Mouse (Mus musculus): ENCODE data around the gene Pa2g4.
A peak's percentile ranks its signal among the peaks of the same experiment; 100 is the strongest.

The Pa2g4 gene

GRCm38 (mm10) chr10:128535206-128535605, 30.6 kb downstream of the Pa2g4 start:
- no peaks in the 10 kb centered on the region for H3K27me3 ChIP-seq (ENCODE audit: control insufficient read depth, insufficient read depth, low read length, poor library complexity, severe bottlenecking)
- DNase-seq (ENCODE audit: low read depth, low spot score) = peak; percentile 35
- H3K36me3 ChIP-seq (ENCODE audit: control insufficient read depth, insufficient read depth, low read length, poor library complexity, severe bottlenecking) = no peaks in the 10 kb centered on the region

GRCm38 (mm10) chr10:128526366-128527356, 39.1 kb downstream of the Pa2g4 start:
- H3K36me3 ChIP-seq (ENCODE audit: control insufficient read depth, insufficient read depth, low read length, poor library complexity, severe bottlenecking) = peaks cover 4% of the 10 kb centered on the region
- no peaks in the 10 kb centered on the region for H3K27me3 ChIP-seq (ENCODE audit: control insufficient read depth, insufficient read depth, low read length, poor library complexity, severe bottlenecking)
- DNase-seq (ENCODE audit: low read depth, low spot score) = peak; percentile 46

- peaks cover 4% of the 10 kb centered on the region for H3K36me3 ChIP-seq (ENCODE audit: control insufficient read depth, insufficient read depth, low read length, poor library complexity, severe bottlenecking)
Observed at GRCm38 (mm10) chr10:128525671-128526308, 40.0 kb downstream of the Pa2g4 start, which contains the start of gene Esyt1. Gene Esyt1, minus strand, starts transcription at chr10:128525871.

GRCm38 (mm10) chr10:128524732-128525662, 40.8 kb downstream of the Pa2g4 start:
- no peaks in the 10 kb centered on the region for H3K27me3 ChIP-seq (ENCODE audit: control insufficient read depth, insufficient read depth, low read length, poor library complexity, severe bottlenecking)
- peak; percentile 82 for DNase-seq (ENCODE audit: low read depth, low spot score)
- H3K36me3 ChIP-seq (ENCODE audit: control insufficient read depth, insufficient read depth, low read length, poor library complexity, severe bottlenecking) = peaks cover 12% of the 10 kb centered on the region

More at GRCm38 (mm10) chr10:128525671-128526308, 40.0 kb downstream of the Pa2g4 start, which contains the start of gene Esyt1:
- H3K27me3 ChIP-seq (ENCODE audit: control insufficient read depth, insufficient read depth, low read length, poor library complexity, severe bottlenecking) = no peaks in the 10 kb centered on the region
- DNase-seq (ENCODE audit: low read depth, low spot score) = peak; percentile 97

- DNase-seq (ENCODE audit: low read depth, low spot score) = peak; percentile 43
- Histone ChIP-seq H3K36me3 (ENCODE audit: control insufficient read depth, insufficient read depth, low read length, poor library complexity, severe bottlenecking) (peaks cover 15% of the 10 kb centered on the region), H3K27me3 (ENCODE audit: control insufficient read depth, insufficient read depth, low read length, poor library complexity, severe bottlenecking) (no peaks in the 10 kb centered on the region)
Observed at GRCm38 (mm10) chr10:128524111-128524731, 41.6 kb downstream of the Pa2g4 start.

- Histone ChIP-seq H3K27me3 (ENCODE audit: control insufficient read depth, insufficient read depth, low read length, poor library complexity, severe bottlenecking) (no peaks in the 10 kb centered on the region), H3K36me3 (ENCODE audit: control insufficient read depth, insufficient read depth, low read length, poor library complexity, severe bottlenecking) (peaks cover 15% of the 10 kb centered on the region)
- no peak for DNase-seq (ENCODE audit: low read depth, low spot score)
Observed at GRCm38 (mm10) chr10:128522351-128522750, 43.4 kb downstream of the Pa2g4 start.

- Histone ChIP-seq H3K27me3 (ENCODE audit: control insufficient read depth, insufficient read depth, low read length, poor library complexity, severe bottlenecking) (no peaks in the 10 kb centered on the region), H3K36me3 (ENCODE audit: control insufficient read depth, insufficient read depth, low read length, poor library complexity, severe bottlenecking) (peaks cover 21% of the 10 kb centered on the region)
- DNase-seq (ENCODE audit: low read depth, low spot score) = no peak
Observed at GRCm38 (mm10) chr10:128520591-128520990, 45.2 kb downstream of the Pa2g4 start.

- DNase-seq (ENCODE audit: low read depth, low spot score) = peak; percentile 59
Observed at GRCm38 (mm10) chr10:128518833-128519232, 47.0 kb downstream of the Pa2g4 start.

GRCm38 (mm10) chr10:128516677-128517076, 49.1 kb downstream of the Pa2g4 start:
- H3K27me3 ChIP-seq (ENCODE audit: control insufficient read depth, insufficient read depth, low read length, poor library complexity, severe bottlenecking) = no peaks in the 10 kb centered on the region
- peaks cover 25% of the 10 kb centered on the region for H3K36me3 ChIP-seq (ENCODE audit: control insufficient read depth, insufficient read depth, low read length, poor library complexity, severe bottlenecking)
- DNase-seq (ENCODE audit: low read depth, low spot score) = no peak

More at GRCm38 (mm10) chr10:128518833-128519232, 47.0 kb downstream of the Pa2g4 start:
- H3K27me3 ChIP-seq (ENCODE audit: control insufficient read depth, insufficient read depth, low read length, poor library complexity, severe bottlenecking) = no peaks in the 10 kb centered on the region
- peaks cover 23% of the 10 kb centered on the region for H3K36me3 ChIP-seq (ENCODE audit: control insufficient read depth, insufficient read depth, low read length, poor library complexity, severe bottlenecking)

- H3K36me3 ChIP-seq (ENCODE audit: control insufficient read depth, insufficient read depth, low read length, poor library complexity, severe bottlenecking) = peaks cover 31% of the 10 kb centered on the region
- H3K27me3 ChIP-seq (ENCODE audit: control insufficient read depth, insufficient read depth, low read length, poor library complexity, severe bottlenecking) = no peaks in the 10 kb centered on the region
- DNase-seq (ENCODE audit: low read depth, low spot score) = no peak
Observed at GRCm38 (mm10) chr10:128516029-128516428, 49.8 kb downstream of the Pa2g4 start.

- Histone ChIP-seq H3K27me3 (ENCODE audit: control insufficient read depth, insufficient read depth, low read length, poor library complexity, severe bottlenecking) (no peaks in the 10 kb centered on the region), H3K36me3 (ENCODE audit: control insufficient read depth, insufficient read depth, low read length, poor library complexity, severe bottlenecking) (peaks cover 27% of the 10 kb centered on the region)
- no peak for DNase-seq (ENCODE audit: low read depth, low spot score)
Observed at GRCm38 (mm10) chr10:128515044-128515443, 50.7 kb downstream of the Pa2g4 start.

- no peaks in the 10 kb centered on the region for H3K27me3 ChIP-seq (ENCODE audit: control insufficient read depth, insufficient read depth, low read length, poor library complexity, severe bottlenecking)
- H3K36me3 ChIP-seq (ENCODE audit: control insufficient read depth, insufficient read depth, low read length, poor library complexity, severe bottlenecking) = peaks cover 25% of the 10 kb centered on the region
- no peak for DNase-seq (ENCODE audit: low read depth, low spot score)
Observed at GRCm38 (mm10) chr10:128511761-128512160, 54.0 kb downstream of the Pa2g4 start.

- H3K27me3 ChIP-seq (ENCODE audit: control insufficient read depth, insufficient read depth, low read length, poor library complexity, severe bottlenecking) = no peaks in the 10 kb centered on the region
- no peak for DNase-seq (ENCODE audit: low read depth, low spot score)
- peaks cover 21% of the 10 kb centered on the region for H3K36me3 ChIP-seq (ENCODE audit: control insufficient read depth, insufficient read depth, low read length, poor library complexity, severe bottlenecking)
Observed at GRCm38 (mm10) chr10:128511189-128511588, 54.6 kb downstream of the Pa2g4 start.

- Histone ChIP-seq H3K36me3 (ENCODE audit: control insufficient read depth, insufficient read depth, low read length, poor library complexity, severe bottlenecking) (peaks cover 18% of the 10 kb centered on the region), H3K27me3 (ENCODE audit: control insufficient read depth, insufficient read depth, low read length, poor library complexity, severe bottlenecking) (no peaks in the 10 kb centered on the region)
- no peak for DNase-seq (ENCODE audit: low read depth, low spot score)
Observed at GRCm38 (mm10) chr10:128510301-128510700, 55.5 kb downstream of the Pa2g4 start.

Data from splenic B cell, adult 2 months (primary cell).